Mouse (Mus musculus): ENCODE data around the gene Ldlrad3.

- TF ChIP-seq POLR2A (IDR thresholded peaks at IDR 0.05; ENCODE audit: low read depth, low read length): no peak
- no peak for TF ChIP-seq CTCF (conservative IDR thresholded peaks at IDR 0.05; ENCODE audit: insufficient read depth, insufficient read length, low read depth, low read length)
Measured at GRCm38 (mm10) chr2:101932169-101932936, 253.8 kb downstream of the Ldlrad3 start.

Data from kidney, adult 2 months (tissue).